Mouse (Mus musculus) kidney, adult 2 months (tissue): ENCODE results near the gene Fgf12.

ENCODE experiments used
- CTCF ChIP-seq: fragments of 200-500 bp; conservative IDR thresholded peaks from 2 replicates; pipeline ENCODE4 v1.5.1; 2011; ENCODE audit warnings: low read depth, mild to moderate bottlenecking, control low read depth, low read length, moderate library complexity, mixed read lengths; ENCODE audit not compliant: insufficient read depth, insufficient read length
- POLR2A ChIP-seq: fragments of 200-500 bp; IDR thresholded peaks from one replicate; pipeline ENCODE4 v1.6.1; 2011; ENCODE audit warnings: low read depth, low read length, control low read depth

GRCm38 (mm10) chr16:28555219-28555618 lies 197.6 kb downstream of the Fgf12 start:
- TF ChIP-seq POLR2A (no peak), CTCF (no peak)
